Mouse (Mus musculus): Measurements from ENCODE around the gene Echs1. TPM values are rescaled to one million over a fixed set of nuclear protein-coding genes. Genes with fewer than 3 reads are reported as not detected.

Echs1 gene
- total RNA-seq (2021) (100 to 1,000 TPM; 438 to 535 TPM), polyA plus RNA-seq (2012; rRNA removed) (473 and 490 TPM in 2 replicates)
- long read RNA-seq, transcript Echs1-201 (8 exons, 1,557 nt), result major isoform, 539 of 559 reads
- long read RNA-seq, partial matches to known transcripts, result 14 of 559 reads
- long read RNA-seq, other reads (novel, unspliced or antisense), result 6 of 559 reads

- H3K79me2 ChIP-seq (replicated peaks; ENCODE audit: control insufficient read depth, insufficient read depth, low read length), result no peaks in the 10 kb centered on the region; the same call in 1 of the 2 replicates
- intact Hi-C loops (cut with DNase I), result loop anchor here (1.0 to 2.0 kb wide), 3 partner anchors 9 to 21 kb away; partner anchors contain the start of genes Fuom and Mtg1
- 0 out of 2 replicates have a peak, but pooled peaks cover 1% of the 10 kb centered on the region for H3K36me3 ChIP-seq (ENCODE audit: control insufficient read depth, insufficient read depth, low read length)
- no peaks in the 10 kb centered on the region; the same call in 1 of the 2 replicates for H3K4me1 ChIP-seq (ENCODE audit: control insufficient read depth, insufficient read depth, low read length)
- H3K27ac ChIP-seq, result peak within 1 kb of the TSS; percentile 97
- peak; percentile 64; the same call in 1 of the 2 replicates for TF ChIP-seq EP300 (IDR thresholded peaks at IDR 0.05; ENCODE audit: insufficient read depth, low read depth, low read length)
- peak; percentile 91 for TF ChIP-seq POLR2A (IDR thresholded peaks at IDR 0.05; ENCODE audit: insufficient read depth, low read depth, low read length)
- no peak for TF ChIP-seq CTCF (IDR thresholded peaks at IDR 0.05)
- peak within 1 kb of the TSS; percentile 98 for H3K4me3 ChIP-seq
- H3K27me3 ChIP-seq (ENCODE audit: control insufficient read depth, insufficient read depth, low read length), result no peaks in the 10 kb centered on the region
- peak; percentile 93 to 95 for DNase-seq
- WGBS, result 3% methylated on average over 28 of the region's 28 CpGs
- peak within 1 kb of the TSS; percentile 88 for H3K9ac ChIP-seq (ENCODE audit: low read depth, low read length)
Observed at GRCm38 (mm10) chr7:140116329-140117054, at the start of gene Echs1. Gene Echs1, minus strand, starts transcription at chr7:140116476.

DNA sequence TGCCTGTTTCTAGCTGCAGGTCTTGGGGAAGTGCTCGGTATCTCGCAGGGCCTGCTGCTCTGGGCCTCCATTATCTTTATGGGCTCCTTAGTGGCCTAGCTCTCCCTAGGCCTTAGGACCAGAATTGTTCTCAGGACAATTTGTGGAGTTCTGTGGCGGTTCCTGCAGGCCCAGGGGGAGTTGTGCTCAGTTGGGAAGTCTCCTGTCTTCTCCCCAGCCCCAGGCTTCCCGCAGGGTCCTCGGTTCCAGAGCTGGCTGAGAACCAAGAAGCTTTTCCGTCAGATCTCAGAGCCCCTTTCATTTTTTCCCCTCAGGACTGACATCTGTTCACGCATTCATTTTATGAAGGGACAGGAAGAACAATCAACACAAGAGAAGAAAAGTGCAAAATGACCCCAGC lies 48.4 kb upstream of the Echs1 start, which contains the start of gene Olfr522:
Gene Olfr522, minus strand, starts transcription at position 101 of the 400 bp plus-strand sequence.
- no peak for DNase-seq
- Histone ChIP-seq H3K27me3 (ENCODE audit: control insufficient read depth, insufficient read depth, low read length) (no peaks in the 10 kb centered on the region), H3K9ac (ENCODE audit: low read depth, low read length) (no peak within 1 kb of the TSS), H3K4me1 (ENCODE audit: control insufficient read depth, insufficient read depth, low read length) (no peaks in the 10 kb centered on the region), H3K4me3 (no peak within 1 kb of the TSS), H3K79me2 (replicated peaks; ENCODE audit: control insufficient read depth, insufficient read depth, low read length) (no peaks in the 10 kb centered on the region), H3K36me3 (ENCODE audit: control insufficient read depth, insufficient read depth, low read length) (no peaks in the 10 kb centered on the region), H3K27ac (no peak within 1 kb of the TSS)
- intact Hi-C loops (cut with DNase I), result no loop called here
- WGBS, result 53% methylated on average over 7 of the region's 7 CpGs
- TF ChIP-seq CTCF (IDR thresholded peaks at IDR 0.05), result no peak
- no peak for TF ChIP-seq EP300 (IDR thresholded peaks at IDR 0.05; ENCODE audit: insufficient read depth, low read depth, low read length)
- TF ChIP-seq POLR2A (IDR thresholded peaks at IDR 0.05; ENCODE audit: insufficient read depth, low read depth, low read length), result no peak

GRCm38 (mm10) chr7:140160363-140160762 lies 44.1 kb upstream of the Echs1 start:
- no peak overlapping the region for H3K27ac ChIP-seq
- TF ChIP-seq CTCF (IDR thresholded peaks at IDR 0.05) (no peak), POLR2A (IDR thresholded peaks at IDR 0.05; ENCODE audit: insufficient read depth, low read depth, low read length) (no peak), EP300 (IDR thresholded peaks at IDR 0.05; ENCODE audit: insufficient read depth, low read depth, low read length) (no peak)
- WGBS, result 78% methylated on average over 3 of the region's 3 CpGs

DNA sequence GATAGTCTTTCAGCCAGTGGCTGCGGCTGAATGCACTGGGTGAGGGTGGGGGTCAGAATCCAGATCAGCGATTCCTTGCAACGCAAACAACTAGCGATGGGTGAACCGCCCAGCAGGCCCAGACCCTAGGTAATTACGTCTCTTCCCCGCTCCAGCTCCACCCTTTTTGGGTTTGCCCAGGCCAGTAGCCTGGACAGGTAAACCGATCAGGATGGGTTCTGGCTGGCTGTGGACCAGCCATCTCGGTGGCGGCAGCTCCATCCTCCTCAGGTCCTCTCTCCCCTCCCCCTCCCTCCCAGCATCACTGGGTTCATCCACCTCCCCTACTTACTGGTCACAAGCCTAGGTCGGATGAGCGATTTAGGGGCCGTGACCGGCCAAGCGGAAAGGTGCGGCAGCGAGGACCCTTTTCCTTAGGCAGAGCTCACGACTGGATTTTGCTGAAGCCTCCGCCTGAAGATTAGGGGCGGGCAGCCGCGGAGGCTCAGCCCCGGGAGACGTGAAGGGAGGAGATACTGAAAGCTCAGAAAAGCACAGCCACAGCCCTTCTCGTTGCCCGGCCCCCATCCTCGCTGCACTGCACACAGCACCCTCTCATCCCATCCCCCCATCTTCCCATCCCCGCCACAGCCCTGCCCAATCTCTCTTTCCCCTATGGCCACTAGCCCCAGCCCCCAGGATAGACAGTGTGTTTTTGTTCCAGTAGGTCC lies 38.1 kb upstream of the Echs1 start, which contains the start of gene Sprn:
Gene Sprn, minus strand, starts transcription at position 660 of the 710 bp plus-strand sequence.
- TF ChIP-seq POLR2A (IDR thresholded peaks at IDR 0.05; ENCODE audit: insufficient read depth, low read depth, low read length) (no peak), CTCF (IDR thresholded peaks at IDR 0.05) (no peak), EP300 (IDR thresholded peaks at IDR 0.05; ENCODE audit: insufficient read depth, low read depth, low read length) (no peak)
- DNase-seq, result no peak
- Histone ChIP-seq H3K9ac (ENCODE audit: low read depth, low read length) (no peak within 1 kb of the TSS), H3K79me2 (replicated peaks; ENCODE audit: control insufficient read depth, insufficient read depth, low read length) (no peaks in the 10 kb centered on the region), H3K27me3 (ENCODE audit: control insufficient read depth, insufficient read depth, low read length) (peaks cover 3% of the 10 kb centered on the region), H3K4me3 (peak within 1 kb of the TSS; percentile 6; the same call in 1 of the 2 replicates), H3K4me1 (ENCODE audit: control insufficient read depth, insufficient read depth, low read length) (no peaks in the 10 kb centered on the region), H3K36me3 (ENCODE audit: control insufficient read depth, insufficient read depth, low read length) (no peaks in the 10 kb centered on the region), H3K27ac (no peak within 1 kb of the TSS)
- intact Hi-C loops (cut with DNase I), result no loop called here
- 6% methylated on average over 27 of the region's 28 CpGs for WGBS

More at GRCm38 (mm10) chr7:140160363-140160762, 44.1 kb upstream of the Echs1 start:
- H3K4me1 ChIP-seq (ENCODE audit: control insufficient read depth, insufficient read depth, low read length), result no peaks in the 10 kb centered on the region
- H3K4me3 ChIP-seq, result no peak overlapping the region
- no peak for DNase-seq
- no peaks in the 10 kb centered on the region for H3K79me2 ChIP-seq (replicated peaks; ENCODE audit: control insufficient read depth, insufficient read depth, low read length)
- intact Hi-C loops (cut with DNase I), result no loop called here
- H3K27me3 ChIP-seq (ENCODE audit: control insufficient read depth, insufficient read depth, low read length), result no peaks in the 10 kb centered on the region; the same call in 1 of the 2 replicates
- H3K36me3 ChIP-seq (ENCODE audit: control insufficient read depth, insufficient read depth, low read length), result no peaks in the 10 kb centered on the region
- no peak overlapping the region for H3K9ac ChIP-seq (ENCODE audit: low read depth, low read length)

- WGBS, result 26% methylated on average over 4 of the region's 4 CpGs
- no peak for DNase-seq
- no peak overlapping the region for H3K9ac ChIP-seq (ENCODE audit: low read depth, low read length)
- H3K4me3 ChIP-seq, result peak overlapping the region; percentile 6; the same call in 1 of the 2 replicates
- no peaks in the 10 kb centered on the region for H3K36me3 ChIP-seq (ENCODE audit: control insufficient read depth, insufficient read depth, low read length)
- intact Hi-C loops (cut with DNase I), result no loop called here
- H3K27me3 ChIP-seq (ENCODE audit: control insufficient read depth, insufficient read depth, low read length), result peaks cover 3% of the 10 kb centered on the region
- no peaks in the 10 kb centered on the region for H3K4me1 ChIP-seq (ENCODE audit: control insufficient read depth, insufficient read depth, low read length)
- no peaks in the 10 kb centered on the region for H3K79me2 ChIP-seq (replicated peaks; ENCODE audit: control insufficient read depth, insufficient read depth, low read length)
- no peak overlapping the region for H3K27ac ChIP-seq
- TF ChIP-seq POLR2A (IDR thresholded peaks at IDR 0.05; ENCODE audit: insufficient read depth, low read depth, low read length) (no peak), CTCF (IDR thresholded peaks at IDR 0.05) (no peak), EP300 (IDR thresholded peaks at IDR 0.05; ENCODE audit: insufficient read depth, low read depth, low read length) (no peak)
Observed at GRCm38 (mm10) chr7:140153829-140154217, 37.5 kb upstream of the Echs1 start.
